Mouse (Mus musculus) forebrain, embryonic 10.5 days (tissue): Measurements from ENCODE around the gene Nkd2. TPM values are rescaled to one million over a fixed set of nuclear protein-coding genes. Genes with fewer than 3 reads are reported as not detected.

ENCODE experiments used
- polyA plus RNA-seq: library from polyadenylated mRNA; unstranded; fragments of >200 nt; fragmentation: Nextera tagmentation; extraction: Ambion mirVana; gene quantifications from 2 replicates; pipeline ENCODE4 v1.2.1, GENCODE M21; 2016

Gene Nkd2
- polyA plus RNA-seq, 1 experiment from 2014 or later: 16.3 TPM

Other genes with a start within 250 kb of the Nkd2 start
- gene Clptm1l, start 243.6 kb downstream of the Nkd2 start, polyA plus RNA-seq: 103 and 104 TPM in 2 replicates
- gene Tert, start 220.7 kb downstream of the Nkd2 start, polyA plus RNA-seq: 7.5 and 7.6 TPM in 2 replicates
- not detected in 2 replicates for gene Slc6a18, start 169.6 kb downstream of the Nkd2 start, polyA plus RNA-seq
- gene Slc6a19, start 142.8 kb downstream of the Nkd2 start, polyA plus RNA-seq: 0.06 and 0.10 TPM in 2 replicates
- gene Slc12a7, start 114.5 kb downstream of the Nkd2 start, polyA plus RNA-seq: 57.2 and 57.5 TPM in 2 replicates
- 78.8 and 83.3 TPM in 2 replicates for gene Trip13, start 90.2 kb upstream of the Nkd2 start, polyA plus RNA-seq
- 52.6 and 53.6 TPM in 2 replicates for gene Brd9, start 90.2 kb upstream of the Nkd2 start, polyA plus RNA-seq
- not detected in 2 replicates for gene Zdhhc11, start 116.2 kb upstream of the Nkd2 start, polyA plus RNA-seq
- gene Tppp, start 161.8 kb upstream of the Nkd2 start, polyA plus RNA-seq: 1.4 and 2.0 TPM in 2 replicates
- gene Cep72, start 214.7 kb upstream of the Nkd2 start, polyA plus RNA-seq: 23.7 and 25.7 TPM in 2 replicates